Mouse (Mus musculus) retina, embryonic 14.5 days (tissue): ENCODE results near the gene Clca3a2.
"Not testable (repeated sequence)": the region's sequence is repeated elsewhere in the genome, so short reads cannot be mapped to it uniquely, and the experiment has no call there.

ENCODE experiments used
- DNase-seq: peaks from one replicate; pipeline ENCODE4 v3.0.0-alpha.2; 2015; ENCODE audit warnings: low spot score

Clca3a2 gene

DNA sequence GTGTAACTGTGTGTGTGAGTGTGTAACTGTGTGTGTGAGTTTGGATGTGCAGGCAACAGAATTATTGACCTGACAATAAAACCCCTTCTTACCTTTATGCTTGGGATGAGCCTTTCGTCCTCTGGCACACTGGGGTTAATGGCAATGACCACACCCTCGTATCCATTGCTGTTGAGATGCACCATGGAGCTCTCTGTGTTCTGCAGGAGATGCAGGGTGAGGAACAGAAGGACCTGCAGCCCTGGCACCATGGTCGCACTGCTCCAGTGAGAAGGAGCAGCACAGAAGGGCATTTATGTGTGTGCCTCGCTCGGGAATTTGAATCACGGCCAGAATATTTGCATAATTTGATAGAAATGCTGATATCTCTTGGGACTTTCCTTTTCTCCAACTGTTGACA lies at the start of gene Clca3a2:
Clca3a2 (minus strand) TSS at position 276 of the 400 bp plus-strand sequence.
- DNase-seq: not testable (repeated sequence)

DNA sequence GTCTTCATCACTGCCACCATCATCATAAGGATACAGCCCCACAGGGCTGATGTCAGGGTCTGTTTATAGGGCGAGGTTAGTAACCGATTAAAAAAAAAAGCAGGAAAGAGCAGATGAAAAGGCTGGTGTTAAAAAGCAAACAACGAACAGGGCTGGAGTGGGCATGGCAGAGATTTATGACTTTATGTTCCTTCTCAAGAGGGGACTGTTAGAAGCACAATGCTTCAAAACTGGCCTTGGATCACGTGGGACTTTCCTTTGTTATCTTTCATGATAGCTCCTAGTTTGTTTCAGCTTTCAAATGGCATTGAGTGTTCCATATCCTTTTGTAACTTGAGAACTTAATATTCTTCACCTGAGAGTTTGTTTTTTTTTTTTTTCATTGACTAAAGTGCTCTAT lies 30.3 kb upstream of the Clca3a2 start:
- no peak for DNase-seq

DNA sequence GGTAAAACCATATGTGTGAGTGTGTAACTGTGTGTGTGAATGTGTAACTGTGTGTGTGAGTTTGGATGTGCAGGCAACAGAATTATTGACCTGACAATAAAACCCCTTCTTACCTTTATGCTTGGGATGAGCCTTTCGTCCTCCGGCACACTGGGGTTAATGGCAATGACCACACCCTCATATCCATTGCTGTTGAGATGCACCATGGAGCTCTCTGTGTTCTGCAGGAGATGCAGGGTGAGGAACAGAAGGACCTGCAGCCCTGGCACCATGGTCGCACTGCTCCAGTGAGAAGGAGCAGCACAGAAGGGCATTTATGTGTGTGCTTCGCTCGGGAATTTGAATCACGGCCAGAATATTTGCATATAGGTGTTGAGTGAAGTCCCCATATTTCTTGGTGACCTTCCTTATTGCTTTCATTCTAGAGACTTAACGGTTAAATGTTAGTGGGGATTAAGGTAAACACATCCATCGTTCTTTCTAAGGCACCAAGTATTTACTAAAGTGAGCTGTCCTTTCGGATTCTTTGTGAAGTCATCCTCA lies 29.8 kb upstream of the Clca3a2 start, which contains the start of gene Clca3b:
Clca3b (minus strand) TSS at position 344 of the 543 bp plus-strand sequence.
- DNase-seq: not testable (repeated sequence)

DNA sequence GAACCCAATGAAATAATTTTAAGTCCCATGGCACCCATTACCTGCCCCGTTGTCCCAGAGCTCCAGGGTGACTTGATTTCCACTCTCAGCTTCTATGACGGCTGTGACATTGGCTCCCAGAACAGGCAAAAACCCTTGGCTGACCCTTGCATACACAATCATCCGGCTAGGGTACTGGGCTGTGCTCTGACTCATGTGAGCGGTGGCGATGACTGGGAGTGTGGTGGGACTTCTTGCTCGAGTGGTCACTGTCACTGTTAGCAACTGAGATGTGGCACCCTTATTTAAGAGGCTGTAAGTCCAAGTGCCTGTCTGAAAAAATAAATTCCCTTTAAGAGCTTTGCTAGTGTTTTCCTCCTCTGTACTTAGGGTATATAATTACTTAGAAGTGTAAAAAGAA lies 8.0 kb upstream of the Clca3a2 start:
- no peak for DNase-seq

DNA sequence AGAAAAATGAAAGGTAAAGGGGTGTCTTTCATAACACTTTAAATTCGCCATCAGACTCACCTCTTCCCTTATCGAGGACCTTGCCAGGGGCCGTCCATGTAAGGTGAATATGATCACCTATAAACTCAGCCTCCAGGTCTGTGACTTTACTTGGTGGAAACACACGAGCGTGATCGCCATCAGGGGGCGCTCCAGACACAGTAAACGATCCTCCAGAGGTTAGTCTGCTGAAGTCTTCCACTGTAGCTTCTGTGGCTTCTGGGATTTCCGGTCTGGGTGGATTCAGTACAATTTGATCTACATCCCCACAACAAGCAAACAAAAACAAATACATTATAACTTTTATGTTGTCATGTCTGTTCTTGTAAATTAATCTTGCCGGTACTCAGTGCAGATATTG lies 5.9 kb upstream of the Clca3a2 start:
- peak; percentile 90 for DNase-seq

DNA sequence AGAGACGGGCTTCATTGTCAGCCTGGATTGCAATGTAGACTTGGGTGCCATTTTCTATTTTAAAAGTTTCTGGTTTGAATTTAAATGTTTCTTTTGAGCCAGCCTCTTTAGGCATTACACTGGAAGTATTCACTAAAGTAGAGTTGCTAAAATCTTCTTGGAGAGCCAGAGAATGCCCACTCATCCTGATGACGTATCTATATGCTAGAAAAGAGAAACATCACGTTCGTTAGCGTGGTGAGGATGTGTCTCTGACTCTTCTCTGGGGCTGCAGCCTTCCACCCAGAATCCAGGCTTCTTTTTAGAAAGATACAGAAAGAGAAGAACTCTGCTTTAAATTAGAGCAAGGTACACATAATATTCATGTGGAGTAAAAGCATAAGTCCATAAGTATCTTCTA lies 4.0 kb upstream of the Clca3a2 start:
- no peak for DNase-seq

DNA sequence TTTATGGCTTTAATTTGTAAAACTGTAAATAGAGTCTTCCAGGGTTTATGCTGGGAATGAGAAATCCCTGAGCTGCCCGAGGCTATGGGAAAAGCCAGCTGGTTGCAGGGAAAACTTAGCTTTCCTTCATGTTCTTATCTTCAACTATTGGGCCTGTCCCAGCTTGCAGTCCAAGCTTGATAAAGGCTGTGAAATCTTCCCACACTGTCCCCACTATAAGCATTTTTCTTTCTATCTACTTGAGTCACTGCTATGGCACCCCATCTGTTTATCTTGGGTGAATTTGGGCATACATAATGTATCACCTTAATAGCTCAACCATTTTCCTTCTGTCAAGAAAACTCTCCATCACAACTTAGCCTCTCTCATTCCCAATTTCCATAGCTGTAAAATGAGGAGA lies 1.3 kb upstream of the Clca3a2 start:
- DNase-seq: no peak

DNA sequence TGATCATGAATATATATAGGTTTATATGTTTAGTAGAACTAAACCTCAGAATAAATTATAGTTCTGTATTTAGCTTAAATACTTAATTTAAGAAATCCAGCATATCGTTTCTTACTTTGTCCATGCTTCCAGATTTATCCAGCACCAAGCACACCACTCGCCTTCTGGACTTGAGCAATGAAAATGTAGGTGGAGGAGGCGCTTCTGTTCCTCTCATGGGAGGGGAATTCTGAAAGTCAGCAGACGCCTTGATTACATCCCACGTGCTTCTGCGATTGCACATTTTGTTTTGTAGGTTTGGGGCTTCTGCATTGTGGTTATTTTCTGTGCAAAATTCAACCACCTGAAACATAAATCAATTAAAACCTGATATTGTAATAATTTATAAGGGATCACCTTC lies 6.0 kb downstream of the Clca3a2 start:
- DNase-seq: not testable (repeated sequence)

DNA sequence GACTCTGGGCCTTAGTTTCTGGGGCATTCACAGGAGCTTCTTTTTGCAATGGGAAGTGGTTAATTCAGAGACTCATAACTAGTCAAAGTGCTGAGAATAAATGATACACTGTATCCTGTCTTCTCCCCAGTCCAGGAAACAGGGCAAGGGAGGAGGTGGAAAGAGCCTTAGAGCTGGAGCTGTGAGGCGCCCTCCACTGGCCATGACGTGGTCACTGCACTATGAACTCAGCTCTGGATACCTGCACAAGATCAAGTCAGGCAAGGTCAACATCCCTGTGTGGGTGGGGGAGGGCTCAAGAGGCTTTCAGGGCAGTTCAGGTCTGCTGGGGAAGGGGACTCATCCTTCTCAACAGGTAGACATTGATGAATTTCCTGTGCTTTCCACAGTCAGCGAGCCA lies 7.5 kb downstream of the Clca3a2 start:
- no peak for DNase-seq

DNA sequence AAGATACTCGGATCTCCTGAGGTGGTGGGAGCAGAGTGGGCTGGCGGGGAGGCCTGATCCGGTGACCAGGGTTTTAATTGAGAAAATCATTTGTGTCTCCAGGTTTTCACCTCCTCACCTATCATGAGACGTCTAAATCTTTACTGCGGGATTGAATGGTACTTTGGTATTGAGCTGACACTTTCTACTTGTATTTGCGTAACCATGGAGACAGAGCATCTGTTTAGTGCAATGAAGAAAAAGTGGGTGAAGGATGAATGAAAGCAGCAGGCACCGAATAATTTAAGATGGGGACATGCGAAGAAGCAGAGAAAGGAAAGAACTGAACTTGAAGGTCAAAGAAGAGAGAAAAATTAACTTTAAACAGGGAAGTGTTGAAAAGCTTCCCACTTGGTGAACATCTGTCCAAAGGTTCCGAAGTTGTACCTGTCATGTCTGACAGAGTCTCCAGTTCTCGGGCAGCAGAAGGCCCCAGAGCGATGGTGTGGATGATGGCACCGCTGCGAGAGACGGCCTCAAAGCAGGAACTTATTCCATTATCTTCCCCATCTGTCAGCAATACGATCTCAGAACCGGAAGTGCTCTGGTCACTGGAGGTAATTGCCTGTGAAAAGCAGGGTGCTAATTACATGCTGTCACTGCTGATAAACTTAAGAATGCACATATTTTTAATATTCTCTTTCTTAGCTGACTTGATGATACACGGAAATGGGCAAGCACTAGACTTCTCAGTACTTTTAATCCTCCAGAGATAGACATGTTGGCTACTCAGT lies 11.0 kb downstream of the Clca3a2 start:
- DNase-seq: not testable (repeated sequence)

DNA sequence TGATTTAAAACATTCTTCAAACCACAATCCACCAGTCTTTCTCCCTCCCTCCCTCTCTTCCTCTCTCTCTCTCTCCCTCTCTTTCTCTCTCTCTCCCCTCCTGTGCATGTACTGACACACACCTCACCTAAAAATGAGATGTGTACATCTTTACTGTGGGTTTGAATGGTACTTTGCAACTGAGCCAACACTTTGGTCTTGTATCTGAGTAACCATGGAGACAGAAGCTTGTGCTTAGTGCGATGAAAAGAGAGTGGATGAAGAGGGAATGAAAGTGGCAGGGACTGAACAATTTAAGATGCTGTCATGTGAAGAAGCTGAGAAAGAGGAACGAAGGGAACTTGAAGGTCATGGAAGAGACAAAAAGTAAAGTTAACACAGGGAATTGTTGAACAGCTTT lies 12.7 kb downstream of the Clca3a2 start:
- not testable (repeated sequence) for DNase-seq

DNA sequence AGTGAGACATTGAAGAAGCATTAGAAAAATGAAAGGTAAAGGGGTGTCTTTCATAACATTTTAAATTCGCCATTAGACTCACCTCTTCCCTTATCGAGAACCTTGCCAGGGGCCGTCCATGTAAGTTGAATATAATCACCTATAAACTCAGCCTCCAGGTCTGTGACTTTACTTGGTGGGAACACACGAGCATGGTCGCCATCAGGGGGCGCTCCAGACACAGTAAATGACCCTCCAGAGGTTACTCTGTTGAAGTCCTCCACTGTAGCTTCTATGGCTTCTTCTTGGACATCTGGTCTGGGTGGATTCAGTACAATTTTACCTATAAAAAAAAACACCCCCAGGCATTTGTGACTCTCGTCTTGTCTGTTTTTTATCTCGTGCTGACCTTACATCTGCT lies 17.4 kb downstream of the Clca3a2 start:
- DNase-seq: peak; percentile 61

DNA sequence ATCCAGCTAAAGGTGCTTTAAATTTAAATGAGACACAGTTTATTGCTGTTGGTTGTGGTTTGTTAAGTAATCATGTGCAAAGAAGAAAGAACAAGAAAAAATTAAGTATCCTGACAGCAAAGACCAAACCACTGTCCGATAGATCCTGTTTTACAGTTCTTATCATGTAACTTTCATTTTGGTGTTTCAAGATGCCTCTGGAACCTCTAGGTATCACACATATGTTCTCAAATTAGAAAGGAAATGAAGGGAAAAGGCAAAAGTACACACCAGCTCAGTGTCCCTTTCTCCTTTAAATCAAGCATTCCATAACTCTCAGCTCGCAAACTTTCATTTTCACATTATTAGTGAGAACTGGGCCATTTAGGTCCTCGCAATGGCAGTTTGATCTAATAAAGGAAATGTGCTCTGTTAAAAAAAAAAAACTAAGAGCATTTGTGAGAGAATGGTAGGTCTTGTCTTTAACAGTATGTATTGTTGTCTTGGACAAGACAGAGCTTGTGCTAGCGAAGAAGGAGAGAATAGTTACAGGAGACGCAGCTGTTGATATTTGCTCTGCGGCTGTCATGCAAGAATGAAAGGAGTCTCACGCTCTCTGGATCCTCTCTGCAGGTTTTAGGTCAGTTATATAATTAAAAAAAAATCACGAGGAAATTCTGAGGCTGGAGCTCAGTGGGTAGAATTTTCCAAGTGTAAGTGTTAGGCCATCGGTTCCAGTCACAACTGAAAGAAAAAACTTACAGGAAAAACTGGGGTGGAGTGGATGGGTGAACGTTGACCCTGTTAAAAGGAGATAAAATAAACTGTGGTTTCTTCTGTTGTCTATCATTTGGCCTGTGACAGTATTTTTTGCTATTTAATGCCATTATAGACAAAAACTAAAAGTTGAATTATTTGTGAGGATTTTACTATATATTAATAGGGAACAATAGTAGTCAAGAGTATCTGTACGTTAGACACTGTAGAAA lies 33.8 kb downstream of the Clca3a2 start:
- no peak for DNase-seq

DNA sequence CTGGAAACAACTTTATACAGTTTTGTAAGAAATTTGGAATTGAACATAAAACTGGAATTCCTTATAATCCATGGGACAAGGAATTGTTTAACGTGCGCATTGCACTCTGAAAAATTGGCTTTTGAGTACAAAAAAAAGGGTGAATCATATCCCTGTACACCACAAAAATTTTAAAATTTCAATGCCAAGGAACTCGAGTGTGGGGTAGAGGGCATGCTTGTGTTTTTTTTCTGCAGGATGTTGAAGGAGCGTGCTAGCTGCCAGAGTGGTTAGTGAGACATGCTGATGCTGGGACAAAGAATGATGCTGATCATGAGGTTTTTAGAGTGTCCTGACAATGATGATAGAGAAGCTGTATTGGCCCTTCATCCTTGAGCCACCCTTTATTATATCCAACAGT lies 54.1 kb downstream of the Clca3a2 start:
- DNase-seq: no peak

DNA sequence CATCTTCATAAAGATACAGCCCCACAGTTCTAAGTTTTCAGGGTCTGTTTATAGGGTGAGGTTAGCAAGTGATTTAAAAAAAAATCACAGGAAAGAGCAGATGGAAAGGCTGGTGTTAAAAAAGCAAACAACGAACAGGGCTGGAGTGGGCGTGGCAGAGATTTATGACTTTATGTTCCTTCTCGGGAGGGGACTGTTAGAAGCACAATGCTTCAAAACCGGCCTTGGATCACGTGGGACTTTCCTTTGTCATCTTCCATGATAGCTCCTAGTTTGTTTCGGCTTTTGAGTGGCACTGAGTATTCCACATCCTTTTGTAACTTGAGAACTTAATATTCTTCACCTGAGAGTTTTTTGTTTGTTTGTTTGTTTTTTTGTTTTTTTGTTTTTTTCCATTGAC lies 57.8 kb downstream of the Clca3a2 start:
- no peak for DNase-seq

DNA sequence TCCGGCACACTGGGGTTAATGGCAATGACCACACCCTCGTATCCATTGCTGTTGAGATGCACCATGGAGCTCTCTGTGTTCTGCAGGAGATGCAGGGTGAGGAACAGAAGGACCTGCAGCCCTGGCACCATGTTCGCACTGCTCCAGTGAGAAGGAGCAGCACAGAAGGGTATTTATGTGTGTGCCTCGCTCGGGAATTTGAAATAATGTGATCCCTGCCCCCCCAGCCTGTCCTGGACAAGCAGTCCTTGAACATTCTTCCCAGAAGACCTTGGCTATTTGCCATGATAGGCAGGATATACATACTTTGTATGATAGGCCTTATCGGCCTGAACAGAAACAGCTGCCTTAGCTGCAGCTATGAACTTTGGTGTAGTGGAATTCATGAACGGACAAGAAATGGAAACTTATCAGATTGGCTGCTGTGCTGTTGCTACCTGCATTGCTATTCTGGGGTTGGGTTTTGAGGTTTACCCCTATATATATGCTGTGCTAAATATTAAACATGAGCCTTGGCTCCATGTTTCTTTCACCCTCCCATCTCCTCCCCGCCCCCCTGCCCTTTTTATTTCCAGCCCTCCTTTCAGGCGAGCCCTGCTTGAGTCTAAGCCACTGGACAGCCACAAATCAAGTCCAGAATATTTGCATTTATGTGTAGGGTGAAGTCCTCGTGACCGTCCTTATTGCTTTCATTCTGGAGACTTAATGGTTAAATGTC lies 58.5 kb downstream of the Clca3a2 start, which contains the start of gene Clca3a1:
Clca3a1 (minus strand) TSS at position 386 of the 718 bp plus-strand sequence.
- no peak for DNase-seq

DNA sequence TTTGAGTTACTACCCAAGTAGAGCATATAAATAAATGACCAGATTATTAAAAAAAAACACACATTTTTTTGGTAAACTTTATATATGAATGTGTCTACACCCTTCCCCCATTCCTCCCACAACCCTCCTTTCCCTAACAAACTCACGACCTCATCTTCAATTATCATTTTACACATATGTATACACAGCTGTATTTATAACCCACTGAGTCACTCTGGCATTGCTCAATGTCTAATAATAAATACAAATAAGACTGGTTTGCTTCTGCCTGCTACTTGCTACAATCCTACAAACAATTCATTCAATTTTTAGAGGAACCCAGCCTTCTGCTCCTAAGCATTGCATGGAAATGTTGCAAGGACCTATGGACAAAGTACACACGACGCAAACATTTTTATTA lies 59.6 kb downstream of the Clca3a2 start:
- no peak for DNase-seq

DNA sequence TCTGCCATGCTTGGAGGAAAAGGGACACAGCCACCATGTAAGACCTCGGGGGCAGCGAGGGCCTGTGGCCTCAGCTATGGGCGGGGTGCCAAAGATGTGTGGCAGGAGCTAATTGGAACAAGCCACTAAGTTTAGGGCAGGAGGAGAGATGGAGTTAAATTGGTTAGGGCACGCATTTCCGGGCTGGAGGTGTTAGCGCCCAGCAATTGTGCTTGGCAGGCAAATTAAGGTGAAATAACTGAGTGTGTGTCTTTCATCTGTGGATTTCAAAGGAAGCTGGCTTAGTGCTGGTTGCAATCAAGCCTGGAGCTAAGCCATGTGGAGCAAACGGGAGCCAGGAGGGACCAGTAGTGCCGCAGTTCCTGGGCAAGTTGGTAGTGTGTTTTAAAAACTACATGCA lies 63.2 kb downstream of the Clca3a2 start:
- DNase-seq: not testable (repeated sequence)

DNA sequence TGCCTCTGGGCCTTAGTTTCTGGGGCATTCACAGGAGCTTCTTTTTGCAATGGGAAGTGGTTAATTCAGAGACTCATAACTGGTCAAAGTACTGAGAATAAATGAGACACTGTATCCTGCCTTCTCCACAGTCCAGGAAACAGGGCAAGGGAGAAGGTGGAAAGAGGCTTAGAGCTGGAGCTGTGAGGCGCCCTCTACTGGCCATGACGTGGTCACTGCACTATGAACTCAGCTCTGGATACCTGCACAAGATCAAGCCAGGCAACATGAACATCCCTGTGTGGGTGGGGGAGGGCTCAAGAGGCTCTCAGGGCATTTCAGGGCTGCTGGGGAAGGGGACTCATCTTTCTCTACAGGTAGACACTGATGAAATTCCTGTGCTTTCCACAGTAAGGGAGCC lies 66.2 kb downstream of the Clca3a2 start:
- peak; percentile 37 for DNase-seq

DNA sequence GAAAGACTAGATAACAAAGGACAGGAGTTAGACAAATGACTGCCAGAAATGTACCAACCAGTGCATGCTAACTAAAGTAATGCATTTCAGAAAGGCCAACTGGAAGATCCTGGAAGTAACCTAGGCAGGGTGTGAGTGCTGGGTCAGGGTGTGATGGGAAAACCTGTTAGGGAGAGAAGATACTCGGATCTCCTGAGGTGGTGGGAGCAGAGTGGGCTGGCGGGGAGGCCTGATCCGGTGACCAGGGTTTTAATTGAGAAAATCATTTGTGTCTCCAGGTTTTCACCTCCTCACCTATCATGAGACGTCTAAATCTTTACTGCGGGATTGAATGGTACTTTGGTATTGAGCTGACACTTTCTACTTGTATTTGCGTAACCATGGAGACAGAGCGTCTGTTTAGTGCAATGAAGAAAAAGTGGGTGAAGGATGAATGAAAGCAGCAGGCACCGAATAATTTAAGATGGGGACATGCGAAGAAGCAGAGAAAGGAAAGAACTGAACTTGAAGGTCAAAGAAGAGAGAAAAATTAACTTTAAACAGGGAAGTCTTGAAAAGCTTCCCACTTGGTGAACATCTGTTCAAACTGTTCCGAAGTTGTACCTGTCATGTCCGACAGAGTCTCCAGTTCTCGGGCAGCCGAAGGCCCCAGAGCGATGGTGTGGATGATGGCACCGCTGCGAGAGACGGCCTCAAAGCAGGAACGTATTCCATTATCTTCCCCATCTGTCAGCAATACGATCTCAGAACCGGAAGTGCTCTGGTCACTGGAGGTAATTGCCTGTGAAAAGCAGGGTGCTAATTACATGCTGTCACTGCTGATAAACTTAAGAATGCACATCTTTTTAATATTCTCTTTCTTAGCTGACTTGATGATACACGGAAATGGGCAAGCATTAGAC lies 70.0 kb downstream of the Clca3a2 start:
- DNase-seq: peak; percentile 44

DNA sequence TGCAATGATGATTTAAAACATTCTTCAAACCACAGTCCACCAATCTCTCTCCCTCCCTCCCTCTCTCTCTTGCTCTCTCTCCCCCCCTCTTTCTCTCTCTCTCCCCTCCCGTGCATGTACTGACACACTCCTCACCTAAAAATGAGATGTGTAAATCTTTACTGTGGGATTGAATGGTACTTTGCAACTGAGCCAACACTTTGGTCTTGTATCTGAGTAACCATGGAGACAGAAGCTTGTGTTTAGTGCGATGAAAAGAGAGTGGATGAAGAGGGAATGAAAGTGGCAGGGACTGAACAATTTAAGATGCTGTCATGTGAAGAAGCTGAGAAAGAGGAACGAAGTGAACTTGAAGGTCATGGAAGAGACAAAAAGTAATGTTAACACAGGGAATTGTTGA lies 71.6 kb downstream of the Clca3a2 start:
- DNase-seq: not testable (repeated sequence)
